Mouse (Mus musculus) heart, postnatal 14 days (tissue): ENCODE measurements around the gene Kcnip4. TPM values are rescaled to one million over a fixed set of nuclear protein-coding genes. Genes with fewer than 3 reads are reported as not detected.
A peak's percentile ranks its signal among the peaks of the same experiment; 100 is the strongest.

Experiments
- DNase-seq, 2 experiments: peaks; one replicate each; pipeline ENCODE4 v3.0.0; 2021 to 2022
- intact Hi-C: fragments of 180-260 bp; cut with DNase I; formaldehyde crosslinking; loops from one replicate; pipeline ENCODE4 v1.15.1; 2025
- total RNA-seq, 2 experiments: library from RNA; stranded (reverse); gene quantifications; 2 replicates each; pipeline ENCODE4 v1.2.3; 2021

The Kcnip4 gene
- total RNA-seq, 2 experiments from 2014 or later = 0.10 to 0.38 TPM

DNA sequence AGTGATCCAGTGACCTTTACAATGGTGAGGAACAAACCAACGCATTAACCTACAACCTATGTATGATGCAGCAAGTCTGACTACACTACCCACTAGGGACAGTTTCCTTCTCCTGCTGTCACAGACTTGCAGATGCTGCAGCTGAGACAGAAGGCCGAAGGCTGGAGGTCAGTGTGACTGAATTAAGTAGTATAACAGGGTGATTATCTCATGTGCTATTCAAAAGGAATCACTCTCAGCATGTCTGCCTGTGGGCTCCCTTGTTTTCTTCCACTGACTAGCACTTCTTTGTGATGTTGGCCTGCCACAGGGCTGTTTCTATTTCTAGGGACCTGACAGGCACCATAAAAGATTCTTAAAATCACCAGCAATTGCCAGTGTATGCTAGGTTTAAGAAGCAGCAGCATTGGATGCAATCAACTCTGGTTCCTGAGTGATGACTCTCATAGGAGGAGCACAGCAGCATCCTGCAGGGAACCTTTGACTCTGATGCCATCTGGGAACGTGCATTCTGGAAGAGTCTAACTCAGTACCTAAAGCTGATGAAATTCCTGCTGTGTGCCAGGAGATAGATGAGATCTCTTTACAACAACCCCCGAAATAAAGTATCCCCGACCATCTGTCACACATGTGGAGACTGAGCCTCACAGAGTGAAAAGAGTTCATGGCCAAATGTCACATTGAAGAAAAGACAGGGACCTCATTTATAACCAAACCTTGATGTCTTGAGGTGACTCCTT lies 1035.0 kb downstream of the Kcnip4 start:
- no peak for DNase-seq
- intact Hi-C loops = no loop called here

GRCm38 (mm10) chr5:48483112-48483511 lies 1041.6 kb downstream of the Kcnip4 start:
- no peak for DNase-seq
- intact Hi-C loops = no loop called here

DNA sequence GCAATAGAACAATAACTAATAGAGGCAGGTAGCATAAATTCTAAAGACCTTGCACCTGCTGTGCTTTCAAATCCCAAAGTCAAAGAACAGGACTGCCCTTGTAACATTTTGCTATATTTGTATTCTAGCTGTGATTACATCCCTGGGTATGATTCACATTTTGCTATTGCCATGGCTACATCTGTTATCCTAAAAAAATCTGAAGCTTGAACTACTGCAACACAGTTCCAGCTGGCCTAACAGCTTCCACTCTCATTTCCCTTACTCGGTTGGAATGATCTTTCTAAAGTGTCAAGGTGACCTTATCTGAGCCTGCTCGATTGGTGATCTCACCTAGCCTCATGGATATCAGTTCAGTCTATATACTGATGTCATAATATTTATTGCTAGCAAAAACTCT lies 1064.5 kb downstream of the Kcnip4 start:
- intact Hi-C loops = no loop called here
- no peak for DNase-seq

GRCm38 (mm10) chr5:48448888-48449287 lies 1075.8 kb downstream of the Kcnip4 start:
- no peak for DNase-seq
- intact Hi-C loops = no loop called here

- intact Hi-C loops = loop anchor here (5.0 kb wide), 1 partner anchor 307 kb away; no protein-coding TSS in a partner anchor
- DNase-seq = peak; percentile 11 to 49
Measured at GRCm38 (mm10) chr5:48430459-48430858, 1094.2 kb downstream of the Kcnip4 start.

DNA sequence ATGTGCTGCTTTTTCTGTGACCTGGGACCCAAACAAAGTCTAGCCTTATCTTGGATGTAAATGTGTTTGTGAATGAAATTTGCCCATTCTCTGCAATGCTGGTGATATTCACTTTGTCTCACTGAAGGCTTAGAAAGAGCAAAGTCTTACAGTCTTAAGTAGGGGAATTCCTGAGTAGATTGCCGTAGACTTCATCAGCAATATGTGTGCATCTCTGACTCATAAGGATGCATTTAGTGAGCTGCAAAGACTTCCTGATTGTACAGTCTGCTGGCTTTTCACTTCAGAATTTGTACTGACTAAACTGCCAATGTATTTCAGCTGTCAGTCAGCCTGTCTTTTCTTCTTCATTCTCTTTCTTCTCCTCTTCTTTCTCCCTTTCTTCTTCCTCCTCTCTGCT lies 1102.8 kb downstream of the Kcnip4 start:
- intact Hi-C loops = no loop called here
- DNase-seq = no peak

DNA sequence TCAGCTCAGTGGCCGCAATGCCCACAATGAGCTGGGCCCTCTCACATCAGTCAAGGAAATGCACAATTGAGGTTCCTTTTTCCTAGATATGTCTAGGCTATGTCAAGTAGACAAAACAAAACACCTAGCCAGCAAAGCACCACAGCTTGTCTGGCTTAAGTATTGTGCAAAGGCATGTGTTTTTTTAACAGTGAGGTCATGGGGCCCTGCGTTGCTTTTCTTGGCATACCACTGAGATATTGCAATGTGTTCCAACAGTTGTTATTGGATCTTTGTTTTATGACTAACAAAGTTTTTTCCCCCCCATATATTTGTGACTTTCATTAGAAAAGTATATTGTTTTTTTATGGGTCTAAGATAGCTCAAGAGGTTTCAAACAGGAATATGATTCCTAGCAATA lies 1105.0 kb downstream of the Kcnip4 start:
- DNase-seq = no peak
- intact Hi-C loops = no loop called here

DNA sequence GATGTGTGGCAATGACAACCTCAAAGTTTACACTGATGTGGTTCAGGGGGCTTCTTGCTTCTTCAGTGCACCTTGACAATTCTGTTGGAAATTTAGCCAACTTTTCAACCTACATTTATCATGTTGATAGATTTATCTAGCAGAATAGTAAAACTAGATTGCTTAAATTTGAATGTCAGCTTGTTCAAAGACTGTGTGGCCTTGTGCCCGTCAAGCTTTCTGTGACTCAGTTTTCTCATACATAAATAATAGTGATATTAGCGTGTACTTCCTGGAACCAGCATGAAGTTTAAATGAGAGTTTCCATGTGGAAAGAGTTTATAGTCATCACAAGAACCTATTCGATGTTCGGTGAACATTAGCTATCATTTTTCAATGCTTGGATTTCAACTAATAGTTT lies 1112.4 kb downstream of the Kcnip4 start:
- DNase-seq = no peak
- intact Hi-C loops = no loop called here

GRCm38 (mm10) chr5:48411462-48411861 lies 1113.2 kb downstream of the Kcnip4 start:
- intact Hi-C loops = no loop called here
- DNase-seq = no peak

DNA sequence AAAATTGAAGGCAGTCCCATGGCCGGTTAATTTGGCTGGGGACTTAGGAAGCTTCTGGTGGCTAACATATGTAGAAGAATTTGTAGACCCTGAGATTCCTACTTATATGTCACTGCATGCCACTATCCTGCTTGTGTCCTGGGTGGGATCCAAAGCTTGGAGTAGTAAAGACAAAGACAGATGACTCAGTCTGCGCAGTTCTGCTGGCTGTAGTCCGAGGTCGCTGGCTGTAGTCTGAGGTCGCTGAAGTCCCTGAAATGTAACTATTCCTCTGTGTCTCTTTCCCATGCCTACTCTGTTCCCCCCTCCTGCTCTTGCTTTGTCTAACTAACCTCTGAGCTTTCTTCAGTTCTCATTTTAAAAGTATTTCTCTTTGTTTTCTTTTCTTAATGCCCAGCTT lies 1114.4 kb downstream of the Kcnip4 start:
- DNase-seq = peak in 1 of 2 experiments; percentile 12
- intact Hi-C loops = no loop called here

DNA sequence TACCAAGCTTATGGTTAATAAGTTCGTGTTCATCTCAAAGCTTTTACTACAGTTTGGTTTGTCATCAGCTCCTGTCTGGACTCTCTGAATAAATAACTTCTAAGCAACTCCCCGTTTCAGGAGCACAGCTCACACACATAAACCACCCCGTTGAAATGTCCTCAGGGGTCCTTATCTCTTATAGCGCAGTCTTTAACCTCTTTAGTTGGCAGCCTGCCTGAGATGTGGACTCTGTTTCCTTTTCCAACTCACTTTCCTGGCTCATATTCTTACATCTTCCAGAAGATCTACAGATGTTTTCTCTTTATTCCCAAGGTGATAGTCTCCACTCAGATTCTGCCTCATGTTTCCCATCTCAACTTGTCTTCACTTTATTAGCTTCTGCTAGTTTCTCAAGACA lies 1116.4 kb downstream of the Kcnip4 start:
- intact Hi-C loops = no loop called here
- no peak for DNase-seq

DNA sequence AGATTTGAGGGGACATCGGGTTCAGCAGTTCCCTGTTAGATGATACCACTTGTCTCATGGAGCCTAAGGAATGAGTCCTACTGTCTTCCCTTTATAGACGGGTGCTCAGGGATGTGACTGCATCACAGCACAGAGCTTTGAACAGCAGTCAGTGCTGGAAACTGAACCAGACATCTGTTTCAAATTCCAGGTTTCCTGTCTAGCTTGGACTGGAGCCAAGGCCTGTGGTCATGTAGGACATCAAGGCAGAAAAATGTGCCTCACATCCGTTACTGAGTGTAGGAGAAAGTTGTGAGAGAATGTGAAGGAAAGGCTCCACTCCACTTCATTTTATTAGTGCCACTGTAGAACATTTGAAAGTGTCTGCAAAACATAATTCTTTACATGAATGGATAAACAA lies 1122.2 kb downstream of the Kcnip4 start:
- intact Hi-C loops = no loop called here
- DNase-seq = peak; percentile 9 to 41

DNA sequence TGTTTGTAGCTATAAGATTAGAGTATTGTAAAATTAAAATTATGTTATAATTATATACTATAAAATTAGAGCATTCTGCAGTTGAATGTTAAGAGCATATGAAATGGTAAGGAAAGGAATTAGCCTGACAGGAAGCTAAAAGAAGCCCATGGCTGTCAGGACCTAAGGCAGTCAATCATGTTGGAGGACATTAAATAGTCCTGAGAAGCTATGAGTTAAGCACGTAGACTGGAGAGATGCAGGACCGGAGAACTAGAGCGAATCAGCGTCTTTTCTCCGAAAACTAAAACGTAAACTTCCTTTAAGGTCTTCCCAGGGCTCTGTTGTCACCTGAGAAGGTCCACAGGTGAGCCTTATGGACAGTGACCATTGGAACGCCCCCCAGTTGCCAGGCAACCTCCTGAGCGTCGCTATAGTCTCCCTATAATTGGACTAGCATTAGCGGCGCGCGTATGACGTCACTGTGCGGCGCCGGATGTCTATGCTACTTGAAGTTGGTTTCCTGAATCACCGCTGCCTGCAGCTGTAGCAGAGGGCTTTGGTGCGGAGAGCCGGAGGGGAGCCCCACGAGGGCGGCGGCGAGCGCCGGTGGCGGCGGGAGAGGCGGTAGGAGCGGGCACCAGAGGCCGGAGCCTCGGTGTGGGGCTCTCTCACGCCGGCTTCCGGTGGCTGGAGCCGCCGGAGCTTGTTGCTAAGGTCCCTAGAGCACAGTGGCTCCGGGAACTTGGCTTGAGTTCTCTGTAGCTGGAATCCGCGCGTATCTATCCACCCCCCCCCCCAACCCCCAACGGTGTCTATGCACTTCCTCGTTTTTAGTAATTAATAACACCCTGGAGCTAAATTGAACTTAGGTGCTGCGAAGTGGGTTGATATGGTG lies 1152.6 kb downstream of the Kcnip4 start:
- peak; percentile 89 to 96 for DNase-seq
- intact Hi-C loops = no loop called here

GRCm38 (mm10) chr5:48349309-48349708 lies 1175.4 kb downstream of the Kcnip4 start:
- intact Hi-C loops = loop anchor here (10.0 kb wide), 1 partner anchor 305 kb away; no protein-coding TSS in a partner anchor
- no peak for DNase-seq

- no peak for DNase-seq
- intact Hi-C loops = loop anchor here (10.0 kb wide), 1 partner anchor 301 kb away; no protein-coding TSS in a partner anchor
Measured at GRCm38 (mm10) chr5:48345983-48346648, 1178.6 kb downstream of the Kcnip4 start.

DNA sequence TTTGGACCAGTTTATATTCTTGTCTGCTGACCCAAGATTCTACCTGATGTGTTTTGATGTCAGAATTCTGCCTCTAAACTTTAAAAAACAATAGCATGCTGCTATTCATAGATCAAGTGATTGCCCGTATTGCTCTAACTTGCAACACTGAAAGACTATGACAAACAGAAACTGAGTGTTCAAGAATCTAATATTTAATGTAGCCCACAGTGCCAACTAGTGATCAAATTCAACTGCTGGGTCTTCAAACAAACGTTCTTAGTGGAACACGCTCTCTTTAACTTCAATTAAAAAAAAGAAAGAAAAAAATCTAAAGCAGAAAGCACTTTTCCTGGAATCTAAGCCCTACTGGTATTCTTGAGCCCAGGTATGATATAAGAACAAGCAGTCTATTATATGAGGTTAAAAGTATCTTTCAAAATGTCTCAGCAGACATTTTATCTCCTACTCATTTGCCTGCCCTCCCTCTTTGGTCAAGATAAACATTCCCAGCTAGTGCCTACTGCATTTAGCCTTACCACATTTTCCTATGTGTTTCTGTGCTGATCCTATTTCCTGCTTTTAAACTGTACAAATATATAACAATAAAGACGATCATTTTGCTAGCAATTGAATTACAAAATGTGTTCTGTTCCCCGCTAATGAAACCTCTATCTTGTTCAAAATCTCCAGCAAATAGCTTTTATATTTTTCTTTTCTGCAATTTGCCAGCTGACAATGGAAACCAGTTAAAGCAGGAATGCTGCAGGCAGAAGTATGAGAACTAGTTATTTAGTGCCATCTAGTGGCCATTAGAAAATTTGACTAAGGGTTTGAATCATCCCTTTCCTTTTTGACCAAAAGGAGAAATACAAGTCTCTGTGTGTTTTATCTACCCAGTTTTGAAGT lies 1179.4 kb downstream of the Kcnip4 start:
- intact Hi-C loops = loop anchor here (10.0 kb wide), 1 partner anchor 301 kb away; no protein-coding TSS in a partner anchor
- no peak for DNase-seq

- intact Hi-C loops = loop anchor here (5.0 to 10.0 kb wide), 2 partner anchors 99 to 296 kb away; no protein-coding TSS in a partner anchor
- no peak for DNase-seq
Measured at GRCm38 (mm10) chr5:48340808-48341433, 1183.8 kb downstream of the Kcnip4 start.
